Mouse (Mus musculus) right cerebral cortex, adult 18-20 months (tissue): ENCODE results near the gene Slc2a9.
A peak's percentile ranks its signal among the peaks of the same experiment; 100 is the strongest.

Source experiments
- DNase-seq: peaks from one replicate; pipeline ENCODE4 v3.0.0; 2022; ENCODE audit warnings: mixed read lengths

The Slc2a9 gene

GRCm38 (mm10) chr5:38502992-38503391, at the start of gene Slc2a9:
TSS of gene Slc2a9 (minus strand) at chr5:38503143.
- no peak for DNase-seq

GRCm38 (mm10) chr5:38552615-38553014, 49.7 kb upstream of the Slc2a9 start:
- no peak for DNase-seq

GRCm38 (mm10) chr5:38550221-38550768, 47.4 kb upstream of the Slc2a9 start:
- no peak for DNase-seq

GRCm38 (mm10) chr5:38549461-38549909, 46.5 kb upstream of the Slc2a9 start:
- DNase-seq, result no peak

GRCm38 (mm10) chr5:38547375-38547774, 44.4 kb upstream of the Slc2a9 start:
- peak; percentile 92 for DNase-seq

GRCm38 (mm10) chr5:38544423-38545415, 41.8 kb upstream of the Slc2a9 start:
- no peak for DNase-seq

GRCm38 (mm10) chr5:38543496-38544217, 40.7 kb upstream of the Slc2a9 start:
- no peak for DNase-seq

GRCm38 (mm10) chr5:38541728-38542127, 38.8 kb upstream of the Slc2a9 start:
- no peak for DNase-seq

- DNase-seq, result no peak
Measured at GRCm38 (mm10) chr5:38540898-38541297, 38.0 kb upstream of the Slc2a9 start.

GRCm38 (mm10) chr5:38538508-38538907, 35.6 kb upstream of the Slc2a9 start:
- no peak for DNase-seq

- DNase-seq, result no peak
Measured at GRCm38 (mm10) chr5:38537845-38538244, 34.9 kb upstream of the Slc2a9 start.

GRCm38 (mm10) chr5:38536822-38537221, 33.9 kb upstream of the Slc2a9 start:
- no peak for DNase-seq

GRCm38 (mm10) chr5:38532084-38532483, 29.1 kb upstream of the Slc2a9 start:
- peak; percentile 73 for DNase-seq

GRCm38 (mm10) chr5:38529724-38530428, 26.9 kb upstream of the Slc2a9 start:
- no peak for DNase-seq

GRCm38 (mm10) chr5:38522977-38523376, 20.0 kb upstream of the Slc2a9 start:
- DNase-seq, result no peak

- DNase-seq, result no peak
Measured at GRCm38 (mm10) chr5:38520838-38521237, 17.9 kb upstream of the Slc2a9 start.

- DNase-seq, result peak; percentile 36
Measured at GRCm38 (mm10) chr5:38516267-38516666, 13.3 kb upstream of the Slc2a9 start.

- DNase-seq, result no peak
Measured at GRCm38 (mm10) chr5:38512991-38513390, 10.0 kb upstream of the Slc2a9 start.

- DNase-seq, result no peak
Measured at GRCm38 (mm10) chr5:38509568-38509967, 6.6 kb upstream of the Slc2a9 start.

- DNase-seq, result no peak
Measured at GRCm38 (mm10) chr5:38505435-38505765, 2.5 kb upstream of the Slc2a9 start.

GRCm38 (mm10) chr5:38504747-38505434, 1.9 kb upstream of the Slc2a9 start:
- DNase-seq, result no peak

GRCm38 (mm10) chr5:38504116-38504515, 1.2 kb upstream of the Slc2a9 start:
- DNase-seq, result no peak
